In the genomic region with DNA sequence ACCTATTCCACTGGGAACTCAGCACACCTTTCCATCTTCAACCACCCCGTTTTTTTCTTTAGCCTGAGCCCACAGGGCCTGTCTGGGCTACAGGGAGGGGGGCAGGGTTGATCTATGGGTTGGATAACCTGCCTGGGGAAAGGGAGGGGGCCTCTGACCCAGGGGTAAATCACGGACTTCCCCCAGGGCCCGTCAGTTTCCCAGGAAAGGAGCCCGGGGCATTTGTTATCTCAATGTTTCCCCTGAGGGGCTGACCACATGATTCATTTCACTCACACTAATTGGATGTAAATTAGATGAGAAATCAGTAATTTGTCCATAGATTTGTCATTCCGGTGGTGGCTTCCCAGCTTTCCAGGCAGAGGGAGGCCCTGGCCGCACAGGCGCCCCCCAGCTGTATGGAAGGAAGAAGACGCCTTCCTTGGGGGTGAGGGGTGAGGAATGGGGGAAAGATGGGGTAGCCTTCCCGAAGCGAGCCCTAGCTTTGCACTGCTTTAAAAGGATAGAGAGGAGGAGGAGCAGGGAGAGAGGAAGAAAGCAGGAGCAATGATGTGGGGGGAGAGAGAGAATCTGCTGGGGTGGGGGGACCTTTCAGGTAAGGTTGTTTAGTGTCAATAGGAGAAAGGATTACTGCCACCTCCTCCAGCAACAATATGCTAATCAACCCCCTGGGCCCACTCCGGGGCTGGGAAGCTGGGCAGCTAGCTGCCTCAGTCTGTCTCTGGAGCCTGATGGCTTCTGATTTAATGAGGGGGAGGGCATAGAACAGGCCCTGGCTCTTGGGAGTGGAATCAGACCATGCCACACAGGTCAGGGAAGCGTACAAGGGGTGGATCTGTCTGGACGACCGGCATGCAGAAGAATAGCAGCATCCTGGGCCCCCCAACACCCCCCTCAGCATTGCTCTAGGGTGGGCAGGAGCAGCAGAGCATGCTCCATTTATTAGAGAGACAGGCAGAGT, we compare ENCODE assay signal across 17 mouse cellular contexts.
A peak's percentile ranks its signal among the peaks of the same experiment; 100 is the strongest.
DNase-seq lines count a peak whose midpoint lies in the region; ATAC-seq lines count a peak whose summit lies in the region.
"Had no signal": no experiment of that assay in that cellular context is flagged by ENCODE, and none has a peak within 500 bp of the region (broad histone marks: within the 10 kb centered on the region; RNA-seq: fewer than 3 reads in every experiment).

No protein-coding gene starts in this region.

- peak; percentile 64; the same call in 1 of the 2 replicates for ATAC-seq in neural tube, embryonic 11.5 days (ENCODE audit: insufficient read depth, low FRiP score, low TSS enrichment)
- no peak; the same call in 1 of the 2 replicates for ATAC-seq in neural tube, embryonic 15.5 days (ENCODE audit: low FRiP score)
- peak; percentile 52 for ATAC-seq in forebrain, embryonic 14.5 days
- ATAC-seq in midbrain, embryonic 13.5 days: peak; percentile 57; the same call in 1 of the 2 replicates
- no peak for ATAC-seq in frontal cortex, adult (ENCODE audit: low TSS enrichment)
- ATAC-seq: CD4-positive, CD25-positive, alpha-beta regulatory T cell, adult 4 months had no signal

- H3K9ac ChIP-seq in neural tube, embryonic 11.5 days (ENCODE audit: low read length): no peak overlapping the region
- H3K9ac ChIP-seq in neural tube, embryonic 15.5 days (replicated peaks): no peak overlapping the region
- H3K9ac ChIP-seq in forebrain, embryonic 14.5 days (ENCODE audit: low read length): no peak overlapping the region
- H3K9ac ChIP-seq in midbrain, embryonic 13.5 days (replicated peaks): 0 out of 2 replicates have a peak overlapping the region, but pooled peaks have one; percentile 8
- H3K9ac ChIP-seq: heart, embryonic 13.5 days; hindbrain, embryonic 15.5 days; liver, embryonic 14.5 days had no signal

- peaks cover 4% of the 10 kb centered on the region; the same call in 1 of the 2 replicates for H3K4me1 ChIP-seq in neural tube, embryonic 11.5 days (ENCODE audit: control insufficient read depth, insufficient read depth, low read length)
- peaks cover 22% of the 10 kb centered on the region for H3K4me1 ChIP-seq in neural tube, embryonic 15.5 days
- H3K4me1 ChIP-seq in forebrain, embryonic 14.5 days (ENCODE audit: control insufficient read depth, insufficient read depth, low read length): peaks cover 6% of the 10 kb centered on the region; the same call in 1 of the 2 replicates
- H3K4me1 ChIP-seq in midbrain, embryonic 13.5 days (replicated peaks): peaks cover 35% of the 10 kb centered on the region
- H3K4me1 ChIP-seq: heart, embryonic 13.5 days had no signal

- H3K4me3 ChIP-seq in neural tube, embryonic 11.5 days (ENCODE audit: low read depth, low read length): no peak overlapping the region
- no peak overlapping the region for H3K4me3 ChIP-seq in neural tube, embryonic 15.5 days (replicated peaks)
- H3K4me3 ChIP-seq in forebrain, embryonic 14.5 days (ENCODE audit: low read depth, low read length): no peak overlapping the region
- no peak overlapping the region for H3K4me3 ChIP-seq in midbrain, embryonic 13.5 days (replicated peaks)
- H3K4me3 ChIP-seq: heart, embryonic 13.5 days; hindbrain, embryonic 15.5 days had no signal

- no peak overlapping the region for H3K4me2 ChIP-seq in neural tube, embryonic 11.5 days (ENCODE audit: low read depth)
- H3K4me2 ChIP-seq in neural tube, embryonic 15.5 days: no peak overlapping the region; the same call in 1 of the 2 replicates
- H3K4me2 ChIP-seq in forebrain, embryonic 14.5 days (ENCODE audit: low read length): no peak overlapping the region
- H3K4me2 ChIP-seq in midbrain, embryonic 13.5 days (replicated peaks): no peak overlapping the region
- H3K4me2 ChIP-seq: heart, embryonic 13.5 days; hindbrain, embryonic 15.5 days had no signal

- no peaks in the 10 kb centered on the region for H3K9me3 ChIP-seq in neural tube, embryonic 11.5 days (ENCODE audit: control insufficient read depth, low read length)
- H3K9me3 ChIP-seq in neural tube, embryonic 15.5 days (replicated peaks): no peaks in the 10 kb centered on the region
- no peaks in the 10 kb centered on the region for H3K9me3 ChIP-seq in forebrain, embryonic 14.5 days (replicated peaks; ENCODE audit: control insufficient read depth, low read length)
- H3K9me3 ChIP-seq in midbrain, embryonic 13.5 days: no peaks in the 10 kb centered on the region
- H3K9me3 ChIP-seq: heart, embryonic 13.5 days; hindbrain, embryonic 15.5 days had no signal

- peak; percentile 57 for DNase-seq in neural tube, embryonic 11.5 days (ENCODE audit: low spot score)
- DNase-seq in forebrain, embryonic 14.5 days (ENCODE audit: low spot score): no peak
- no peak for DNase-seq in ovary, adult 18-20 months (ENCODE audit: low spot score)
- DNase-seq in urinary bladder, postnatal 36 days (ENCODE audit: low spot score in 2 of 2): no peak
- DNase-seq: adrenal gland, adult 2 months; cerebellum, adult 11-12 months; kidney, adult 18-20 months; kidney, postnatal 36 days; left cerebral cortex, postnatal 4 days; lung, postnatal 10 days had no signal

- H3K27ac ChIP-seq in neural tube, embryonic 11.5 days (ENCODE audit: low read depth, low read length): no peak overlapping the region
- no peak overlapping the region for H3K27ac ChIP-seq in neural tube, embryonic 15.5 days (replicated peaks)
- H3K27ac ChIP-seq in forebrain, embryonic 14.5 days (ENCODE audit: low read depth, low read length): no peak overlapping the region
- H3K27ac ChIP-seq in midbrain, embryonic 13.5 days: peak overlapping the region; percentile 44; the same call in 1 of the 2 replicates
- H3K27ac ChIP-seq: heart, embryonic 13.5 days; hindbrain, embryonic 15.5 days; liver, embryonic 14.5 days had no signal

- H3K27me3 ChIP-seq in neural tube, embryonic 11.5 days (ENCODE audit: control insufficient read depth, insufficient read depth, low read length): 0 out of 2 replicates have a peak, but pooled peaks cover 2% of the 10 kb centered on the region
- H3K27me3 ChIP-seq in neural tube, embryonic 15.5 days (replicated peaks): peaks cover 11% of the 10 kb centered on the region; the same call in 1 of the 2 replicates
- H3K27me3 ChIP-seq in forebrain, embryonic 14.5 days (replicated peaks; ENCODE audit: control insufficient read depth, insufficient read depth, low read length): no peaks in the 10 kb centered on the region
- H3K27me3 ChIP-seq in midbrain, embryonic 13.5 days: peaks cover 8% of the 10 kb centered on the region

- H3K36me3 ChIP-seq in neural tube, embryonic 11.5 days (ENCODE audit: control insufficient read depth, insufficient read depth, low read length): no peaks in the 10 kb centered on the region
- no peaks in the 10 kb centered on the region for H3K36me3 ChIP-seq in neural tube, embryonic 15.5 days
- no peaks in the 10 kb centered on the region for H3K36me3 ChIP-seq in forebrain, embryonic 14.5 days (ENCODE audit: control insufficient read depth, insufficient read depth, low read length)
- no peaks in the 10 kb centered on the region for H3K36me3 ChIP-seq in midbrain, embryonic 13.5 days
- H3K36me3 ChIP-seq: heart, embryonic 13.5 days; hindbrain, embryonic 15.5 days had no signal

- WGBS in neural tube, embryonic 11.5 days: 17% methylated on average over 14 of the region's 14 CpGs
- 14% methylated on average over 14 of the region's 14 CpGs for whole genome bisulfite sequencing in neural tube, embryonic 15.5 days
- 6% methylated on average over 14 of the region's 14 CpGs for WGBS in forebrain, embryonic 14.5 days
- 13% methylated on average over 14 of the region's 14 CpGs for WGBS in midbrain, embryonic 13.5 days

Comparison
In these comparisons a context has a peak if more than half of its experiments do, and no peak if none do; other contexts are left out.
1. ATAC-seq: peak in neural tube, embryonic 11.5 days (single experiment), forebrain, embryonic 14.5 days (single experiment) and midbrain, embryonic 13.5 days (single experiment); none in neural tube, embryonic 15.5 days (single experiment) and frontal cortex, adult (single experiment).